Mouse (Mus musculus) liver, adult 2 months (tissue): ENCODE data around the gene Setdb1. TPM values are rescaled to one million over a fixed set of nuclear protein-coding genes. Genes with fewer than 3 reads are reported as not detected.
A peak's percentile ranks its signal among the peaks of the same experiment; 100 is the strongest.

Experiments used
- DNase-seq: peaks from one replicate; pipeline ENCODE4 v3.0.0-alpha.2; 2011; ENCODE audit warnings: low read depth, low spot score; ENCODE audit errors: extremely low read depth
- H3K27ac ChIP-seq: fragments of 200-500 bp; replicated peaks from 2 replicates; pipeline ENCODE4 v1.5.1; 2012; ENCODE audit warnings: low read depth, mild to moderate bottlenecking, control low read depth, inconsistent platforms, low read length; ENCODE audit not compliant: insufficient read depth
- H3K27me3 ChIP-seq: fragments of 200-500 bp; 2 replicates; pipeline ENCODE4 v1.6.1; 2012; ENCODE audit warnings: mild to moderate bottlenecking, moderate library complexity, low read length, inconsistent platforms; ENCODE audit not compliant: control insufficient read depth, insufficient read depth
- H3K36me3 ChIP-seq: fragments of 200-500 bp; 2 replicates; pipeline ENCODE4 v1.6.1; 2012; ENCODE audit warnings: low read length, inconsistent platforms; ENCODE audit not compliant: control insufficient read depth, insufficient read depth
- H3K4me1 ChIP-seq: fragments of 200-500 bp; 2 replicates; pipeline ENCODE4 v1.6.1; 2011; ENCODE audit warnings: low read length; ENCODE audit not compliant: control insufficient read depth, insufficient read depth
- H3K4me3 ChIP-seq: fragments of 200-500 bp; 2 replicates; pipeline ENCODE4 v1.5.1; 2011; ENCODE audit warnings: low read depth, mild to moderate bottlenecking, control low read depth, low read length, moderate library complexity; ENCODE audit not compliant: insufficient read depth
- H3K79me2 ChIP-seq: fragments of 200-500 bp; 2 replicates; pipeline ENCODE4 v1.6.1; 2012; ENCODE audit warnings: inconsistent platforms, mild to moderate bottlenecking, low read length, moderate library complexity; ENCODE audit not compliant: control insufficient read depth, insufficient read depth
- H3K9ac ChIP-seq: fragments of 200-500 bp; 2 replicates; pipeline ENCODE4 v1.6.1; 2012; ENCODE audit warnings: low read depth, mild to moderate bottlenecking, control low read depth, inconsistent platforms, low read length
- CTCF ChIP-seq: fragments of 200-500 bp; IDR thresholded peaks from 2 replicates; pipeline ENCODE4 v1.5.1; 2011; ENCODE audit warnings: low read depth, low read length, control low read depth
- POLR2A ChIP-seq: fragments of 200-500 bp; IDR thresholded peaks from 2 replicates; pipeline ENCODE4 v1.6.1; 2011; ENCODE audit warnings: low read length, control low read depth; ENCODE audit not compliant: insufficient read depth; ENCODE audit errors: extremely low read depth
- WGBS: fragments of 180-500 bp; shearing (Covaris S2); methylation state at CpG from one replicate; pipeline ENCODE4 v1.1.7; 2018; 5-methylcytosine and 5-hydroxymethylcytosine counted together
- polyA plus RNA-seq: library from polyadenylated mRNA; depleted of rRNA; stranded (reverse); fragments of >200 nt; gene quantifications from 2 replicates; pipeline ENCODE4 v1.2.3, GENCODE M21; 2012
- total RNA-seq: library from RNA; depleted of rRNA; stranded (reverse); fragments of >200 nt; gene quantifications from 2 replicates; pipeline ENCODE4 v1.2.3, GENCODE M21; 2014

The Setdb1 gene
- total and polyA plus RNA-seq, 2 experiments: 8.6 to 13.3 TPM

DNA sequence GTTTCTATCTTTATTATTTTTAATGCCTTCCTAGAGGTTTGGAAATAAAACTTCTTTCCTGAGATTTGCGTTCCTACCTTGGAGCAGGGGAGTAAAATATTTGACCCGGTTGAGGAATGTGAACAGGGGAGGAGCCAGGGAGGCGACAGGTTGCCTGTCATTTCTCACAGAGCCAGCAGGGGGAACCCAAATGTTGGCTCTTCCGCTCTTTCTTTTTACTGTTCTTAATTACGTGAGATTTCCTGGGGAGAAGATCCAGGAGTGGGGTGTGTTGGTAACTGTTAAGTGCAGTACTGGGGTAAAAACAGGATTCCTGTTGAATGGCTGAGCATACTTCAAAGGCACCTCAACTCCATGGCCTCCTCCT lies 60.9 kb downstream of the Setdb1 start:
- H3K27ac ChIP-seq: peak overlapping the region; percentile 77

DNA sequence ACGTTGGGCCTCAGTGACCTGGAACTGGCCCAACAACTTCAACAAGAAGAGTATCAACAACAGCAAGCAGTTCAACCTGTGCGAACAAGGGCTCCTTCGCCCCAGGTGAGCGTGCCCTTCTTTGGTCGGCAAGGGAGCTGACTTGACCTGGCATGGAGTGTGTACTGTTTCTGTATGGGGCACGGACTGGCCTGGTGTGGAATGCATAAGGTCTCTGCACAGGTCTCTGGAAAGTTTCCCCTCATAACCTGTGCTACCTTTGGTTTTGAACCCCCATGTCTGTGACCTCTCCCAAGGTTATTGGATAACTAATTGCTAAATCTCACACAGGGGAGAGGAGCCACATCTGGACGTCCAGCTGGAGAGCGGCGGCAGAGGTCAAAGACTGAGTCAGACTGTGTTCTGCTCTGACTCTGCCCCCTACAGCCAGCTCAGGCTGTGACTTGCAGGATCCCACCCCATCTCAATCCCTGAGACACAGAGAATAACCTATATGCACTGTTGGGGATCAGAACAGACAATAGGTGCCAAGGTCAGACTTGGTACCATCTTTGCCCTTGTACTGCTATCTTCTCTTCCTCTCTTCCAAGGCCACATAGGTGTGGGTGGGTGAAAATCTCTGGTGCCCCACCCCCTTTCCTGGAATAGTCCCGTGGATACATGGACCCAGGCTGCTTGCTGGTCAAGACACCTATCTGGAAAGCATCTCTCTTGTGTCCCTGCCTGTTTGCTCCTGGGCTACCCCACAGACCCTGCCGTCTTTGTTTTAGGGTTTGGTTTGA lies 61.5 kb downstream of the Setdb1 start:
- DNase-seq: peak; percentile 89
- Histone ChIP-seq H3K27ac (peak overlapping the region; percentile 77), H3K4me1 (peaks cover 48% of the 10 kb centered on the region), H3K4me3 (no peak overlapping the region), H3K79me2 (no peaks in the 10 kb centered on the region), H3K27me3 (no peaks in the 10 kb centered on the region), H3K36me3 (peaks cover 37% of the 10 kb centered on the region), H3K9ac (peak overlapping the region; percentile 12; the same call in 1 of the 2 replicates)
- 18% methylated on average over 11 of the region's 11 CpGs for WGBS
- peak; percentile 71 for TF ChIP-seq CTCF
- TF ChIP-seq POLR2A: no peak

More for the DNA sequence above, 60.9 kb downstream of the Setdb1 start:
- H3K27me3 ChIP-seq: no peaks in the 10 kb centered on the region
- DNase-seq: peak; percentile 68
- no peak overlapping the region for H3K4me3 ChIP-seq
- H3K4me1 ChIP-seq: peaks cover 45% of the 10 kb centered on the region
- WGBS: 4% methylated on average over 5 of the region's 5 CpGs
- no peak overlapping the region for H3K9ac ChIP-seq
- TF ChIP-seq POLR2A (no peak), CTCF (peak; percentile 72)
- H3K36me3 ChIP-seq: peaks cover 33% of the 10 kb centered on the region
- H3K79me2 ChIP-seq: no peaks in the 10 kb centered on the region

DNA sequence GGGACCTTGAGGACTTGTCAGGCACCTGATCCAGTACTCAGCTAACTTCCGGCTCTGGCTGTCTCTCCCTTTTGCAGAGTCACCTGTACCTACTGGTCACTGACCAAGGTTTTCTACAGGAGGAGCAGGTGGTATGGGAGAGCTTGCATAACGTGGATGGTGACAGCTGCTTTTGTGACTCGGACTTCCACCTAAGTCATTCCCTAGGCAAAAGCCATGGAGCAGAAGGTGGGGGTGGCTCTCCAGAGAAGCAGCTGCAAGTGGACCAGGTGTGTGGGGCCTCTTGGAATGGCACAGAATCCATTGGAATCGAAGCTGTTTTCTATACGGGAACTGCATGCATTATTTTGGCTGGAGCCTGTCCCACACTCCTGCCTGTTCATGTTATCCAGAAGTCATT lies 62.3 kb downstream of the Setdb1 start:
- Histone ChIP-seq H3K4me1 (peaks cover 51% of the 10 kb centered on the region), H3K4me3 (no peak overlapping the region), H3K27ac (peak overlapping the region; percentile 67), H3K9ac (0 out of 2 replicates have a peak overlapping the region, but pooled peaks have one; percentile 0), H3K79me2 (no peaks in the 10 kb centered on the region), H3K36me3 (peaks cover 44% of the 10 kb centered on the region), H3K27me3 (no peaks in the 10 kb centered on the region)
- no peak for TF ChIP-seq POLR2A
- WGBS: 46% methylated on average over 5 of the region's 5 CpGs
- peak; percentile 55 for DNase-seq

DNA sequence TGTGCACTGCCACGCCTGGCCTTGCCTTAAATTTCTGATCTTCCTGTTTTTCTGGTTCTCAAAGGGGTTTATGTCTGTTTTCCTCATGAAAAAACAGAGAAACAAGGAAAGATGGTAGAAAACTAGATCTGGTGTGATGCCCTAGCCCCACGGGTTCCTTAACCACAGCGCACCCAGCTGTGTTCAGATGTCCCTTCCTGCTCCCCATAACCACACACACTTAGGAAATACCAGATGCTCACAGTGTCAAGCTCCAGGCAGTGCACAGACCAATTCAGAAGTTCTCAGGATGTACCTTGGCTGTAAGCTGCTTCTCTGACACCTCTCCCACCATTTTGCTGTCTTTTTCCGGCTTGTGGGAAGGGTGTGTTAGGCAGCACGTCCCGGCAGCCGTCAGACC lies 62.7 kb downstream of the Setdb1 start:
- peak overlapping the region; percentile 67 for H3K27ac ChIP-seq

DNA sequence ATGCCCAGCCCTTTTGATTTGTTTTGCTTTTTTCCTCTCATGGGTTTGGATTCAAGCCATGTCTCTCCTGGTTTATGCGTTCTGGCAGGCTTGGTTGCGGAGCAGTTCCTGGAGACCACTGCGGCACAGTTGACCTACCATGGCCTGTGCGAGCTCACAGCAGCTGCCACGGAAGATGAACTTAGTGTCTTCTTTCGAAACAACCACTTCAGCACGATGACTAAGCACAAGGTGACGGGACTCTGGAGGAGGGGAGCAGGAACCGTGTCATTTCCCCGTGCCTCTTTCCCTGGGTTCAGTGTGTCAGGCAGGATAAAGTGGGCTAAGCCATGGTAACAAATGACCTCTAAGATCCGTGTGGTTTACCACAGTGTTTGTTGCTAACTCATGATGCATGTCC lies 63.5 kb downstream of the Setdb1 start:
- 6% methylated on average over 11 of the region's 11 CpGs for WGBS
- TF ChIP-seq CTCF (no peak), POLR2A (no peak)
- no peaks in the 10 kb centered on the region for H3K79me2 ChIP-seq
- H3K36me3 ChIP-seq: peaks cover 50% of the 10 kb centered on the region
- DNase-seq: peak; percentile 90
- H3K4me1 ChIP-seq: peaks cover 51% of the 10 kb centered on the region
- peak overlapping the region; percentile 67 for H3K27ac ChIP-seq
- no peaks in the 10 kb centered on the region for H3K27me3 ChIP-seq
- no peak overlapping the region for H3K9ac ChIP-seq
- H3K4me3 ChIP-seq: no peak overlapping the region

More for the DNA sequence above, 62.7 kb downstream of the Setdb1 start:
- Histone ChIP-seq H3K9ac (0 out of 2 replicates have a peak overlapping the region, but pooled peaks have one; percentile 0), H3K4me1 (peaks cover 51% of the 10 kb centered on the region), H3K27me3 (no peaks in the 10 kb centered on the region), H3K79me2 (no peaks in the 10 kb centered on the region), H3K4me3 (no peak overlapping the region), H3K36me3 (peaks cover 47% of the 10 kb centered on the region)
- TF ChIP-seq CTCF: no peak
- TF ChIP-seq POLR2A: no peak
- 63% methylated on average over 7 of the region's 7 CpGs for WGBS
- no peak for DNase-seq

DNA sequence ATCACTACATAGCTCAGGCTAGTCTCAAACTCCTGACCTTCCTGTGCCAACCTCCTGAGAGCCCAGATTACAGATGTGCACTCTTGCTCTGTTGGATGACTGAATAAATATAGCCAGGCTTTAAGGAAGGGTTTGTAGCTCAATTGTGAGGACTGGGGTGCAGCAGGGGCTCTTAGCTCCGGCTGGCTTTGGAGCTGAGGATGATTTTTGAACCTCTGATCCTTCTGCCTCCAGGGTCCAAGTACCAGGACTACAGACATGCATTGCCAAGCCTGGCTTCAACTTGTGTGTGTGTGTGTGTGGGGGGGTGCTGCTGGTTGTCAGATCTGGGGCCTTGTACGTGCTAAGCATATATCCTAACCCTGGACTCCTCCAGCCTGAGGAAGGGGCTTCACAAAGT lies 64.1 kb downstream of the Setdb1 start:
- Histone ChIP-seq H3K4me3 (no peak overlapping the region), H3K36me3 (peaks cover 56% of the 10 kb centered on the region), H3K27me3 (no peaks in the 10 kb centered on the region), H3K9ac (peak overlapping the region; percentile 11; the same call in 1 of the 2 replicates), H3K4me1 (peaks cover 50% of the 10 kb centered on the region), H3K27ac (peak overlapping the region; percentile 67), H3K79me2 (no peaks in the 10 kb centered on the region)
- DNase-seq: peak; percentile 57
- TF ChIP-seq CTCF (no peak), POLR2A (no peak)
- WGBS: 43% methylated on average over 2 of the region's 2 CpGs
